Mouse (Mus musculus): ENCODE data around the gene Olfr519.

DNA sequence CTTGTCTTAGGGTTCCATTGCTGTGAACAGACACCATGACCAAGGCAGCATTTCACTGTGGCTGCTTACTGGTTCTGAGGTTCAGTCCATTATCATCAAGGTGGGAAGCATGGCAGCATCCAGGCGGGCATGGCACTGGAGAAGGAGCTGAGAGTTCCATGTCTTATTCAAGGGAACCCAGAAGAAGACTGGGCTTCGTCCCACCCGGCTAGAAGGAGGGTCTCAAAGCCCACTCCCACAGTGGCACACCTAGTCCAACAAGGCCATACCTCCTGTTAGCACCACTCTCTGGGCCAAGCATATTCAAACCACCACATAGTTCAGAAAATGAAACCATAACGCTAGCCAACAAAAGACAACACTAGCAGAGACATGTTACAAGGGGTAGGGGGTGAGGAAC is 42.4 kb upstream of the Olfr519 start:
- no peak for TF ChIP-seq EP300 (optimal IDR thresholded peaks at IDR 0.05)
- TF ChIP-seq CTCF (IDR thresholded peaks at IDR 0.05; ENCODE audit: low read depth) = no peak

All from stomach, postnatal 0 days (tissue).